Mouse (Mus musculus) spleen, adult 18-20 months (tissue): ENCODE measurements at regions not wholly inside any gene's neighbourhood (a gene's known extent, or its start where the extent isn't known, plus 50 kb on each side); places are given as distances from the start of the nearest gene placed in this dataset.

Source experiments
- DNase-seq, 2 experiments: peaks; one replicate each; pipeline ENCODE4 v3.0.0; 2022; ENCODE audit warnings: mixed read lengths in 2 of 2

DNA sequence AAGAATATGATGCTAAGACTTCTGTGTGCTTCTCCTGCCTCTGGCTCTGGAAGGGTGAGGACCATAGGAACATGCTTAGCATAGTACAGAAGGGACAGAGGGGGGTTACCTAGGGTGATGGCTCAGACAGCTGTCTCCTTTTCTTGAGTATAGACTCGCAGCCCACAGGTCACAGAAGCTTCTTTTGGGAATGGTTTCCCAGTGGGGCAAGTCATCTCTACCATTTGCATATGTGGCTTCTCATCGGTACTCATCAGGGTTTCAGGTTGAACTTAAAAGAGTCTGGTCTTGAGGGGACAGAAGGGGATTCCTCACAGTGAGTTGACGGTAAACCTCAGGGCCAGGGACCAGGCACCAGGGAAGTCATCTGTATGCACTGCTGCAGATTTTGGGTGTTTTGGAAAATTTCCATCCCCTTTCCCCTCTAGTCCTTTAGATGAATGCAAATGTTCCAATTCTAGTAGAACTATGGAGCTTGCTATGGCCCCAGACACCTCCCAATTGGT lies 223.4 kb upstream of the Id2 start:
- DNase-seq: no peak

DNA sequence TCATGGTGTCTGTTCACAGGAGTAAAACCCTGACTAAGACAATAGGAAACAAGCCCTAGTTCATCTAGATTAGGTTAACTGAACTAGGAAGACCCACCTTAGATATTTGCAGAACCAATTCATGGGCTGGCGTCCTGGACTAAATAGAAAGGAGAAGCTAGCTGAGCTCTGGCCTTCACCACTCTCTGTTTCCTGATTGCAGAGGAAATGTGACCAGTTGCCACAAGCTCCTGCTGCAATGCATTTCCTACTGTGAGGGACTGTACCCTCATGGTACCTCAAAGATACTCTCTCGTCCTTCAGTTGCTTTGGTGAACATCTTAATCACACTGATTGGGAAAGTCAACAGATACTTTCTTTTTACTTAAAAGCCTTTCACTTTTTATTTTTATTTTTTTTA lies 222.9 kb upstream of the Id2 start:
- DNase-seq: no peak

DNA sequence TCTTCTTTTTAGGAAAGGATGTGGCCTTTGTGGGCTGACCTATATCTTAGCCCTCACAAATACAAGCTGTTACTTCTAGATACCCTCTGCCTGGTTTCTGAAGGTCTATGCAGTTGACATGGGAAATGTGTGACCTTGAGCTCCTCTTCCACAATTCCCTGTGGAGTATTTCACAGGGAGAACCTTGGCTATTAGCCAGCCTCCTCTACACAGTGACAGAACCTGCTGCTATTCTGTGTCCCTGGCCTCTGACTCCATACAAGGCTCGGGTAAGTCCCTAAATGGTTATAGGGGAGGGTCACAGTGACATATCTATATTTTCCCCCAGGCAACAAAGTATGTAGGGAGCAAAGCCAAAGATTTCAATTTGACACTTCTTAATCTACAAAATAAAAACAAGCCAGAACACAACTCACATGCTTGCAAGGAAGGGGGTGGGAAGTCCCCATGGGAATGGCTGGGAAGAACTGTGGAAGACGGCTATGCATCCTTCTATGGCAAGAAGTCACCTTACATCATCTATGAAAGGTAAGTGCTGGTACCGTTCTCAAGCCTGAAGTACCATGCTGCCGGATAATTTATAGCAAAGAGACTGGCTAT lies 221.2 kb upstream of the Id2 start:
- no peak for DNase-seq

DNA sequence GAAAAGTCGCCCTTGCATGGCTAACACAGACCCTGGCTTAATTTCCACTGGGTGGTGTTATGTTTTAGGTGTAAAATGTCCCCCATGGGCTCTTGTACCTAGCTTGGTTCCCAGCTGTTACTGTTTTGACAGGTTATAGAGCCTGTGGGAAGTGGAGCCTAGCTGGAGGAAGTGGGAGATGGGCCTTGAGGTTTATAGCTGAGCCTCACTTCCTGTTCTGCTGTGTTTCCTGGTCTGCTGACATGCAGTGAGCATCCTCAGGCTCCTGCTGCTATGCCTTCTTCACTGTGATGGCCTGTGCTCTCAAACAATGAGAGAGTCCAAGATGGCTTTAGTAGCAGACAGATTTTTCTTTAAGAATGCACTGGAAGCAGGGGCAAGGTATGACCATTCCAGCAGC lies 219.0 kb upstream of the Id2 start:
- DNase-seq: no peak

DNA sequence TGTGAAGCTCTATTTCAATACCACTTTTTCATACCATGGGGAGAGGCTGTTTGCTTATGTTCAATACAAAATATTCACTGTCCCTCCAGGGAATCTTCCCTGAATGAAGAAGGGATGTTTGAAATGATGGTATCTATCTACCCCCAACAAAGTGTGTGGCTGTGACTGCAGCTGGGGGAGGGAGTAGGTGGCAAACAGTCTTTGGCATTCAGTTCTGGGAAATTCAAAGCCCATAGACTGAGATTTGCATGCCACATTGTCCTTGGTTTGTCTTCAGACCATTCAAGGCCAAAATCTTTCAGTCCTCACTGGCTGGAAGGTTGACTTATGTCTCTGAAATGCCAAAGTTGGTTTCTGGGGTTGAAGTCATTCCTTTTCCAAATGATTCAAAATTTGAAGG lies 216.3 kb upstream of the Id2 start:
- no peak for DNase-seq

DNA sequence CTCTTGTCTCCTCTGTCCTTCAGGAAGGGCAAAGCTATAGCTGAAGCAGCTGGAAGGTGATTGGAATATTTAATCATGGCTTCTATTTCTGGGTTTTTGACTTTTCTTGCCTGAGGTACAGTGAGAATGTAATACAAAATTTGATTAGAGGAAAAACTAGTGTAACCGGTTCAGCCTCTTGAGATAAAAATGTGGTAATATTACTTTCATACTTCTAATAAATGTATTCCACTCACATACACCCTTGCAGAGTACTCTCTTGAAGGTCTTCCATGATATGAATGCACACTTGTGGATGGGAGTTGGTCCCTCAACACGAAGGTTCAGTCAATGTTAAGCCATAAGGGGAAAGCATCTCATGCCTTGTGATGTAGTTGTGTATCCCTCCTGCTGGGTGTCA lies 215.4 kb upstream of the Id2 start:
- DNase-seq: no peak

DNA sequence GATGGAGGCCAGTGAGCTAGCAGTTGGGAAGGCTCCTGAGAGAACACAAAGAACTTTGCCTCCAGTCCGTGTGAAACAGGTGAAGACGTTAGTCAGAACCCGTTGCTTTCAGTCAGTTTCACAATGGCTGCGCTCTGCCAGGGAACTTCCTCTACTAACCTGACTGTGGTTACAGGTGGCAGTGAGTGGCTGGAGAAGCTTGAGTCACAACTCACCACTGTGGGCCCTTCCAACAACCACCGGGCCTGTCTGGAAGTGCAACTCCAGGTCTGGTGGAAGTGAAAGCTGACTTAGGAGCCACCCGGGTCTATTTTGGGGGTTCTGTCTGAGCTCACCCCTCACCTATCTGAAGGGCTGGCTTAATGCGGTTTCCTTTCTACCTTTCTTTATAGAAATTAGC lies 214.8 kb upstream of the Id2 start:
- peak; percentile 37 to 41 for DNase-seq

DNA sequence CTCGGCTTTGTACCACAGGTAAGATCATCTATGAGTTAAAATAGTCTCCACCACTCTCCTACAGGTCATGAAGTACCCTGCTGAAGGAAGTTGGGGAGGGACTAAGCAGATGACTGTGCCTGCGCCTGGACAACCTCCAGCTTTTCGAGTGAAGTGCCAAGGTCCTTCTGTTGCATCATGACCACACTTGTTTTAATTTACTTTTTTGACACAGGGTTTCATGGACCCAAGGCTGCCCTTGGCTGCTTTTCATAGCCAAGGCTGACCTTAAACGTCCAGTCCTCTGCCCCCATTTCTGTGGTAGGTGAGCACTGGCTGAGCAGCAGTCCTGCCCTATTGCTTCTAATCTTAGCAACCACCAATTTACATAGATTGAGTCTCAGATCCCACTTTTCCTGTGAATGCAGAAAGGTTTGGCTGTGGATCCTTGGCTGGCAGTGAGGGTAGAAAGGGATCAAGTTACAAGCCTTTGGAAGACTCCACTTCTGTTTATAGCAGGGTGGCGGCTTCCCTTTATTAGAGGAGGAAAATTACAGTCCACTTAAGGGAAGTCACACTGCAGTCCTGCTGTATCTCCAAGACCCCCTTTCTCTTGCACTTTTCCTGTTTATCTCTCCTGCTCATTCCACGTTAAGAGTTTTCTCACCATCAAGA lies 213.5 kb upstream of the Id2 start:
- no peak for DNase-seq

DNA sequence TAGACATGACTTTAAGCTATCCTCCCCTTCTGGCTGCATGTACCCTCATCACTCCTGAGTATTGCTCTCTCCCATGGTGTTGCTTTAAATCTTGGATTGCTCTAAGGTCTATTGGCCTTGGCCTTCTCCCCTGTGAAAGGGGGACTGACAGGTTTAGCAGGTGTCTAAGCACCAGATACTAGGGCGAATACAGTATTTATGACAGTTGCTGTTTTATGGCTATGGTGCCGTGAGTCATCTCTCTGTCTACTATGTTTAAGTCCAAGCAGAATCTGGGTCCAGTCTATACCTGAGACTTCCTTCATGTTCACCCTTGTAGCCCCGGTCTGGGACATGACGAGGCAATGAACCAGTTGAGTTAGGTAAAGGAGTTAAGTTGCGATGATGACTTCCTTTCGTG lies 212.3 kb upstream of the Id2 start:
- DNase-seq: no peak

DNA sequence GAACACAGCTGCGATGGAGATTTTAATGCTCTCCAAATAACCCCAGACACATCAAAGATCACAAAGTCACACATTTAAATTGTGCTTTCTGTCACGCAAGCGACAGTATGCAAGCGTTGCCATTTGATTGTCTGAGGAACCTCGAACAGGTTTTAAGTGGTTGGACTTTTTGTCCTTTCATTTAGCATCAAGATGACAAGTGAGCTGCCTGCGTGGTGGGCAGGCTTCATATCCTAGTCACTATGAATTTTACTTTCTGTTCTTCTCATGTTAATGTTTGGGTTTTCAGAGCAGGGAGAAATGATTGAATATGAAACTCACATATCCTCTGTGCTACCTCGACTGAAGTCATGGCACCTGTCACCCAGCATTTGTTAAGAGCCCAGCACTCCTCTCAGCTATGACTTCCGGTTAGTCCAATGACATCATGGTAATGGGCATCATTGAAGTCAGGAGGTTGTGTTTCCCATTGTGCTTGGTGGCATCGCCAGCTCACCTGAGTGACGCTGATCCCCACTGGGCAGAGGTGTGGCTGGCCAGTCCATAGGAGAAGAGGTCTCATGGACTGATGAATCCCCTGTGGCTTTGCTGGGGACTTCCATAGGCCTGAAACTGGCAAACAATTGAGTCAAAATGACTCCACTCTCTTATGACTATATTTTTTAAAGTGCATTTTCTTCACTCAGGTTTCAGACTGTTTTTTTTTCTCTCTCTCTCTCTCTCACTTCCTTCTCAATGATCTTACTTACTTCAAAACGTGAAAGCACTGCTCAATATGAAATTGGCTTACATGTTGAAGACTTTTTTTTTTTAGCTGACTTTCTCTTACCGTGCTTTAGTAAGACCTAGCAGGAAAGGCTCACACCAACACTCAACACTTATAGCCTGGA lies 209.1 kb upstream of the Id2 start:
- DNase-seq: no peak

DNA sequence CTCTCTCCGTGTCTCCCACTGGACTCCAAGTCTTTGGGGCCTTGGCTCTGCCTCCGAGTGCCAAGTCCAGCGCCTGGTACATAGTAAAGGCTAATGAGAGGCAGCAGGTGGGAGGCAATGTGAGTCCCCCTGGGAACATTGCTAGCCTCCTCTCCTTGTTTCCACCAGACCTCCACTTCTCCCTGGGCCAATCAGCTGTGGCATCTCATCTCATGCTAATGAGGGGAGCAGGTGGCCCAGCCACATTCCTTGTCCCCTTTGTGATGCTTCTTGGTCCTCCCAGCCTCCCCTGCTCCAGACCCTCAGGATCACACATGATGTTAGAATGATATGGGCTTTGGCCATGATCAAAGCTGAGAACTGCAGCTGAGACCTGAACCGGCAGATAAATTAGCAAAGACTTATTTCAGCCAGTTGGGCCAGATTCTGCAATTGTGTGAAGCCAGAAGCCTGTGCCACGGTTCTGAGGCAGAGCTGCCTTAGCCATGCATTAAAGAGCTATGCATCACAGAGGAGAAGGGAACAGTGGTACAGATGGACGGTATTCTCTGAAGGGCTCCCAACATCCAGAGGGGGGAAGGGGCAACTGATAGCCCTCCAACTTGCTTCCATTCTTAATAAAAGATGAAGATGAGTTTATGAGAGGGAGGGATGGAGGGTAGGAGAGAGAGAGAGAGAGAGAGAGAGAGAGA lies 208.0 kb upstream of the Id2 start:
- DNase-seq: no peak

DNA sequence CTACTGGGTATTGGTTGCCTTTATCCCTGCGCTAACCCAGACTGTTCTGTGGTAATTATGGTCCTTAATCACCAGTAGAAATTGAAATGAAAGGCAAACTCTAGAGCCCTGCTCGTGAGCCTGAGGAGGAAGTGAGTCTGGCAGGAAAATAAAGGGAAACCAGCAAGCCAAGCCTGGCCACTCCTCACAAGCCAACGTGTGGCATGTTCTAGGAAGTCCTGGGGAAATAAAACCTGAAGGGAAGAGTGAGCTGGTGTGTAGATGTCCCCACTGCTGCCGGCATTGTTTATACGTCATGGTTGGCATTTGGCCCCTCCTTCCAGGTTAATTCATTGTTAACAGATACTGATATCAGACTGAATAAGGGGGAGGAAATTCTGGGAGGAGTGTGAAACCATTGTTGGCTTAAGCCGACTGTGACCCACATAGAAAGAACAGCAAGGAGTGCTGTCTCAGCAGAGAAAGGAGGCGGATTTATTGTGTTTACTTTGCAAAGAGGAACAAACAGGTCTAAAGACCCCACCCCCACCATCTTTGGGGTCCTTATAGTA lies 206.6 kb upstream of the Id2 start:
- DNase-seq: no peak

DNA sequence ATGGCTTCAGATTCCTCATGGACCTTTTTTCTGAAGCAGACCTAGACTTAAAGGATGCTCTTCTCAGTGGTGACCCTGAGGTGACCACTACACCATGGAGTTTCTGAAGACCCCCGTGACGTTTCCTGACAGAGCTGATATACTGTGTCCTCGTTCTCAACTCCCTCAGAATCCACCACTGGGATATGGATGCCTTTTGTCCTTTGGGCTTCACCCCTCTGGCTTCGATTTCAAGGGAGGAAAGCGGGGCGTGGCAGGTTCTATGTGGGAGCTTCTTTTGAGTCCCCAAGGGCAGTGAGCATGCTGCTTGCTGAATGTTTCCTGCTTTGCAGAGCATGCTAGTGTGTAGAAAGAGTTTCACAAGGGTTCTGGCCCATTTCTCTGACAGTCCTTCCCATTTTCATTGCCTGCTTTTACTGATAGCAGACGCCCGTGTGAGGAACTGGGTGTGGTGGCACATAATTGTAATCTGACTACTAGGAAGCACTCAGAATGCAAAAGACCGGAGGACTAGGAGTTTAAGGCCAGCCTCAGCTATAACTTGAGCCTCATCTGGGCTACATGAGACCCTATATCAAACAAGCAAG lies 204.0 kb upstream of the Id2 start:
- DNase-seq: peak; percentile 19 to 32

DNA sequence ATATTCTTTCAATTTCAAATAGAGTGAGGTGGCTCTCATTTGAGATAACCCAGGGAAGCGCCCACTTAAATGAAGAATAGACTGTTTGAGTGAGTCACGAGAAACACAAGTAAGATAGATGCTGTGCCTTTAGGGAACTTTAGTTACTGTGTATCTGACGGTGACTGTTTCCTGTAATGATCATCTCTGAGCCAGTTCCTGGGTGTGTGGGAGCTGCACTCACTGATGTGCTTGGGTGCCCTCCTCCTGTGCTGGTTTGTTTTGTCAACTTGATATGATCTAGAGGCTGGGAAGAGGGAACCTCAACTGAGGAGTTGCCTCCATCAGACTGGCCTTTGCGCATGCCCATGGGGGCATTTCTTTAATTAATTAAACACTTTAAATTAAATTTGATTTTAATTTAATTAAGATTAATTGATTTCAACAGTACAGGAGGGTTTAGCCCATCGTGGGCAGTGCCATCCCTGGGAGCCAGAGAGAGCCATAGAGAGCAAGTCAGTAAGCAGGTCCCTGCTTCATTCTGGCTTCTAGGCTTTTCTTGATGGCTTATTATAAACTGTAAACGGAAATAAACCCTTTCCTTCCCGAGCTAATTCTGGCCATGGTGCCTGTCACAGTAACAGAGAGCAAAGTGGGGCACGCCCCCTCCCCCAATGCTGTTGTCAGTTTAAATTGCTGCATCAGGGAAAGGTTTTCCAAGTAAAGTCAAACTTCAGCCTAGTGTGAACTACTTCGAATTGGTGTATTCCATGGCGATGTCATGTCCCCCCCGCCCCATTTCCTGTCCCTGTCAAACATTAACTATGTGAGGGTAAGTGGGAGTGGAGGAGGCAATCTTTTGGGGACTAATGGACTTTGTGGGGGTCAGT lies 202.9 kb upstream of the Id2 start:
- no peak for DNase-seq

DNA sequence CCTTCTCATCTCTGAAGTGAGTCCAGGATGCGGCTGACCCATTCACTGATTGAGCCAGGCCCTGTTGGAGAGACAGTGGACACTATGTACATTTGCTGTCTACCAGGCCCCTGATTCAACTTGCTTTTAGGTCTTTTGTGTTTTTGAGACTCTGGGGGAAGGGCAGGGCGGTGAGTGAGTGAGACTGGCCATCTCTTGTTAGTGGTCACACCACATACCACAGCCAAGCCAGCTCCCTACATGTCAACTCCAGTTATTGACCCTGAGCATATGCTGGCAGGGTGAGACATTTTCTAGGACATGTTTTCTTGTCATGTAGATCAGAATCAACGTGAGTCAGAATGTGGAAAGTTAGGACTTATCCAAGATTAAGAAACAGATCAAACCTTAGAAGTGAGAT lies 201.8 kb upstream of the Id2 start:
- no peak for DNase-seq

DNA sequence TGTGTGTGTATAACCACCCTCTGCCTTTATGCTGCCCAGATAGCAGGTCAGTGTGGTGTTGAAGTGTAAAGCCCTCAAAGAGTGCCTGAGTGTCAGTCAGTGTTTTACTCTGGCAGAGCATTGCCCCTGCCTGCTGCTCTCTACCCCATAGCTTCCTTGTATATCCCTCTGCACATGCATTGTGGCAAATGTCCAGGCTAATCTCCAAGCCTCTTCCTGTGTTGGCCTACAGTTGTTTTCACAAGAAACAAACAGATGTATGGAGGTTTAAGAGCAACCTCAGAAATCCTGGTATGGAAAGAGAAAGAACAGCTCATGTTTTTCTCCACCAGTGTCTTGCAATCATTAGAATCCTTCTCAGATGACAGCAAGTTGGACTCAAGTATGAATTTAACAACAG lies 201.0 kb upstream of the Id2 start:
- DNase-seq: no peak

DNA sequence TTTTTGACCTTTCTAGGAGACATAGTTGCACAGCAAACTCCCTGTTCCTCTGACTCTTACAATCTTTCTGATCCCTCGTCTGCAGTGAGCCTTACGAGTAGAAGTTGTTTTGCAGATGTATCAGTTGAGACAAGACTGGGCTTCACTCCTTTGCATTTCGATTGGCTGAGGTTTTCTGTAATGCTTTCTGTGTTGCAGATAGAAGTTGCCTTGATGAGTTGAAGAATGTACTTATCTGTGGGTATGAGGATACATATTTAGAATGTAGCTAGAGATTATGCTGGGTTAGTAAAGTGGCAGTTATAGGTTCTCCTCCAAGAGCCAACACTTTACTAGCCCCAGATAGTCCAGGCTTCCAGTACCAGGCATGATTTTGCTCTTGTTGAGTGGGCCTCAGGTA lies 199.7 kb upstream of the Id2 start:
- no peak for DNase-seq

DNA sequence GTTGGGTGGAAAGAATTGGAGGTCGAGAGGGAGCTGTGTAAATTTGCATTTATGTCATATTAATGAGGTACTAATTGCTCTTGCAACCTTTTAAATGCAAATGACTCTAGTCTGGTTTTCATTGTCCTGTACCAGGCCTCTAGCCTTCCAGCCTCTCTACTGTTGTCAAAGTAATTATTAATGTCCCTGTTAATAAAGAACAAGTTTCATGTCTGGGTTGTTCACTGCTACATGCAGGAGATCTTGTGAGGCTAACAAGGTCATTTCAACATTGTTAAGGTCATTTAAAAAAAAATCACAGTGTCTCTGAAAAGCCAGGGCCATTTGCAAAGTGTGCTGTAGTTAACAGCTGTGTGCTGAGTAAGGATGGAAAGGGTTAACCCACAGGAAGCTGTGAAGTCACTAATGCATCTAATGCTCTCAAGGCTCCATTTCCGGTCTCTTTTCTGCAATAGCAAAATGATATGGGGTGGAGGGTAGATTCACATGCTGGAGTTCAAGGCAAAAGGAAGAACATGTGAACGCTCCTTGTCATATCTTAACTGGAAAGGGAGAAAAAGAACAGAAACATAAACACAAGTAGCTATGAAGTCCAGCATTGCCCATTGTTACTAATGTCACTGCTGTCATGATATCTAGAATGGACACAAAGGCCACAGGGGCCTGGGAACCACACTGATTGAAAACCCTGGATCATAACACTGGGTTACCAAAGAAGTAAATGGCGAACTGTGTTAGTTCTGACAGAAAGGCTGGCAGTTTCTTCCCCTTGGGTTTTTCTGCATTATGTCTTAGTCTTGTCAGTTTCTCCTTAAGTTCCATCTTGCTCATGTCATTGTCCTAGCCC lies 197.5 kb upstream of the Id2 start:
- no peak for DNase-seq

DNA sequence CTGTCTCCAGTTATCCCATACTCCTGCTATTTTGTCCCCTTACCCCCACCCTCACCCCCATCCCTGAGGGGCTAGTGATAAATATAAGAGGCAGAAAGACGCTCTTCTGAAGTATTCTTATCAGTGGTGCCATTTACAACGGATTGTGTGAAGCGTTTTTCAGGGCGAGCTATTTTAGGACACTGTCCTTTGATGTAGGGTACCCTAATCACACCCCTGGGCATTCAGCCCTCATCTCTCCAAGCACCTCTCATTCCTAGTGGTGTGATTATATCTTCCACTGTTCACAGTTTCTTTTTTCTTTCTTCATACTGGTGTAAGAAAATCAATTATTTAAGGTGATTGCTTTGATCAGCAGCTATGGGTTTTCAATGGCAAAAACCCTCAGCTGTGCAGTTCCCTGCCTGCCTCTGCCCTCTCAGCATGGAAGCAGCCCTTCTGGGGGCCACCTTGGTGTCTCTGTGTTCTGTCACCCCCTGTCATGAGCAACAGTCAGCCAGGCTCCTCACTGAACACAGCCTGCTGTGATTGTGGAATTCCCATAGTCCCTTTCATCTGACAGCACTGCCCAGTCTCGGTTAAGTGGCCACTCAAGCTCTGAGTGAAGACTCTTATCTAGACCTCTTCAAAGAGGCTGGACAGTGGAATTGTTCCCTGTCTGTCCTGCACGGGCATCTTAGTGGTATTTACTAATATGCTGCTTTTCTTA lies 196.7 kb upstream of the Id2 start:
- no peak for DNase-seq

DNA sequence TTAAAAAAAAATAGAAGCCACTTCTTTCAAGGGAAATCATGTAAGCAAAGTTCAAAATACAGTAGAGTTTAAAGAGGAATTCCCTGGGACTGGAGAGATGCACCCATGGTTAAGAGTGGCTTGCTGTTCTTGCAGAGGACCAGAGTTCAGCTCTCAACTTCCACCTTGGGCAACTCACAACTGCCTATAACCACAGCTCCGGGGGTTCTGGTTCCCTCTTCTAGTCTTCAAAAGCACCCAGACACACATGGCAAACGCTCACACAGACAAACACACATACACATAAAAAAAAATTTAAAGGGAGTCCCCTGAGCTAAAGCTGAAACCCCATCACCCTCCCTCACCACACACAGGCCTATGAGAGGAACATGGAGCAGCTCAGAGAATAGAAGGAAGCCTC lies 192.4 kb upstream of the Id2 start:
- DNase-seq: no peak
